Mouse (Mus musculus): Measurements from ENCODE around the gene Olfr1461.

Olfr1461 gene

GRCm38 (mm10) chr19:13162700-13163099 lies at the start of gene Olfr1461:
Gene Olfr1461 (plus strand): TSS chr19:13163000.
- DNase-seq (ENCODE audit: low read depth in 1 of 2, low spot score in 2 of 2) = no peak

- DNase-seq (ENCODE audit: low read depth in 1 of 2, low spot score in 2 of 2) = no peak
These were observed 13.4 kb upstream of the Olfr1461 start, which contains the start of gene Olfr1459 for GRCm38 (mm10) chr19:13149449-13149848. Gene Olfr1459 (minus strand): TSS chr19:13149549.

GRCm38 (mm10) chr19:13185434-13185833 lies 22.6 kb downstream of the Olfr1461 start, which contains the start of gene Olfr1462:
Gene Olfr1462 (plus strand): TSS chr19:13185734.
- DNase-seq (ENCODE audit: low read depth in 1 of 2, low spot score in 2 of 2) = no peak
